Mouse (Mus musculus): Measurements from ENCODE around the gene Alox12b.
A peak's percentile ranks its signal among the peaks of the same experiment; 100 is the strongest.

Gene Alox12b

GRCm38 (mm10) chr11:69156800-69157199 lies at the start of gene Alox12b:
Alox12b (plus strand) TSS chr11:69156989.
- no peak for DNase-seq

- DNase-seq: no peak
Observed at GRCm38 (mm10) chr11:69107676-69108075, 49.1 kb upstream of the Alox12b start.

GRCm38 (mm10) chr11:69108223-69108622 lies 48.6 kb upstream of the Alox12b start:
- DNase-seq: no peak

- no peak for DNase-seq
Observed at GRCm38 (mm10) chr11:69109032-69109900, 47.5 kb upstream of the Alox12b start.

GRCm38 (mm10) chr11:69110319-69111046 lies 46.3 kb upstream of the Alox12b start:
- peak; percentile 98 for DNase-seq

GRCm38 (mm10) chr11:69111051-69111810 lies 45.6 kb upstream of the Alox12b start:
- DNase-seq: no peak

- DNase-seq: no peak
Observed at GRCm38 (mm10) chr11:69111865-69112264, 44.9 kb upstream of the Alox12b start.

- no peak for DNase-seq
Observed at GRCm38 (mm10) chr11:69114018-69114417, 42.8 kb upstream of the Alox12b start.

GRCm38 (mm10) chr11:69114621-69115020 lies 42.2 kb upstream of the Alox12b start:
- no peak for DNase-seq

GRCm38 (mm10) chr11:69116843-69117242 lies 39.9 kb upstream of the Alox12b start:
- DNase-seq: no peak

- peak; percentile 49 for DNase-seq
Observed at GRCm38 (mm10) chr11:69117737-69118695, 38.8 kb upstream of the Alox12b start.

- peak; percentile 84 for DNase-seq
Observed at GRCm38 (mm10) chr11:69118765-69119164, 38.0 kb upstream of the Alox12b start.

GRCm38 (mm10) chr11:69119446-69120155 lies 37.2 kb upstream of the Alox12b start:
- DNase-seq: no peak

GRCm38 (mm10) chr11:69120221-69121000 lies 36.4 kb upstream of the Alox12b start, which contains the start of gene Hes7:
Hes7 (plus strand) TSS chr11:69120404.
- no peak for DNase-seq

- DNase-seq: no peak
Observed at GRCm38 (mm10) chr11:69121001-69121740, 35.6 kb upstream of the Alox12b start.

- peak; percentile 71 for DNase-seq
Observed at GRCm38 (mm10) chr11:69121741-69122335, 35.0 kb upstream of the Alox12b start.

GRCm38 (mm10) chr11:69122336-69122951 lies 34.3 kb upstream of the Alox12b start, which contains the start of gene 9130213A22Rik:
9130213A22Rik (minus strand) TSS chr11:69122589.
- DNase-seq: peak; percentile 86

GRCm38 (mm10) chr11:69123056-69123692 lies 33.6 kb upstream of the Alox12b start:
- peak; percentile 92 for DNase-seq

All from right cerebral cortex, postnatal 4 days (tissue).